Mouse (Mus musculus): ENCODE measurements at regions not wholly inside any gene's neighbourhood (a gene's known extent, or its start where the extent isn't known, plus 50 kb on each side); places are given as distances from the start of the nearest gene placed in this dataset.

DNA sequence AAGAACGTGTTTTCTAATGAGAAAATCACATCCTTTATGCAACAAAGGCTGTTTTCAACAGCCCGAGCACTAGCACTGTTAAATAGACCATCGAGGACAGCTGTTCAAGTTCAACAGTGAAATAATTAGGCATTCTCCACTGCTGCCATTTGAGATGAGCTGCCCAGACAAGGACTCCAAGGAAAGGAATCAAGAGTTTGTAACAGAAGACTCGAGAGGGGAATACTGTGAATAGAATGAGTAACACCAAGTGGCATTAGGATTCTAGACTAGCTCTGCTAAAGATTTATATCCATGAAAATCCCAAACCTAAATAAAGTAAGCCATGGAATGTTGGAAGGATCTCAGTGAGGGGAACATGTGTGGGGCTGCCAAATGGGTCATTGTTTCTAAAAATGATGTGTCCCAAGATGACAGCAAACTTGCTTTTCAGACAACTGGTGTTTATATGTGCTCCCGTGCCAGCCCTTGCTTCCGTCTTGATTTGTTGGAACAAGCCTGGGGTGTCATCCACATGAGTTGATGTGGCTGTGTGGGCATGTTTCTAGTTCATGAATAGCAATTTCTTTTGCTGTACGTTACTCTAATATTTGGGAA lies 72.1 kb upstream of the Itga4 start:
- TF ChIP-seq TAL1 (IDR thresholded peaks at IDR 0.05; ENCODE audit: low read length): no peak
- no peak for TF ChIP-seq GATA1 (IDR thresholded peaks at IDR 0.05; ENCODE audit: low read length)

All from erythroblast, embryonic 14.5 days (primary cell).